Mouse (Mus musculus) limb, embryonic 15.5 days (tissue): ENCODE data around the gene Vwa7. TPM values are rescaled to one million over a fixed set of nuclear protein-coding genes. Genes with fewer than 3 reads are reported as not detected.
A peak's percentile ranks its signal among the peaks of the same experiment; 100 is the strongest.
"Not testable (repeated sequence)": the region's sequence is repeated elsewhere in the genome, so short reads cannot be mapped to it uniquely, and the experiment has no call there.

ENCODE experiments used
- ATAC-seq: fragments of 200-750 bp; cut with Nextera tagmentation; 2 replicates; pipeline ENCODE4 v1.8.0; 2017; ENCODE audit warnings: low read depth, moderate TSS enrichment; ENCODE audit not compliant: insufficient number of reproducible peaks, low FRiP score, low TSS enrichment
- H3K27ac ChIP-seq: fragments of 300-500 bp; sonication (generic); 2 replicates; pipeline ENCODE4 v1.5.1; 2015; ENCODE audit warnings: moderate library complexity, mild to moderate bottlenecking, inconsistent platforms
- H3K27me3 ChIP-seq: fragments of 300-500 bp; sonication (generic); 2 replicates; pipeline ENCODE4 v1.6.1; 2015; ENCODE audit warnings: inconsistent platforms
- H3K36me3 ChIP-seq: fragments of 300-500 bp; sonication (generic); 2 replicates; pipeline ENCODE4 v1.6.1; 2015; ENCODE audit warnings: inconsistent platforms
- H3K4me1 ChIP-seq: fragments of 300-500 bp; sonication (generic); 2 replicates; pipeline ENCODE4 v1.6.1; 2015; ENCODE audit warnings: inconsistent platforms
- H3K4me2 ChIP-seq: fragments of 300-500 bp; sonication (generic); 2 replicates; pipeline ENCODE4 v1.6.1; 2015; ENCODE audit warnings: mild to moderate bottlenecking, inconsistent platforms
- H3K4me3 ChIP-seq: fragments of 300-500 bp; sonication (generic); 2 replicates; pipeline ENCODE4 v1.5.1; 2015; ENCODE audit warnings: mild to moderate bottlenecking, inconsistent platforms
- H3K9ac ChIP-seq: fragments of 300-500 bp; sonication (generic); 2 replicates; pipeline ENCODE4 v1.6.1; 2015; ENCODE audit warnings: inconsistent platforms
- H3K9me3 ChIP-seq: fragments of 300-500 bp; sonication (generic); 2 replicates; pipeline ENCODE4 v1.6.1; 2016; ENCODE audit warnings: inconsistent platforms
- WGBS: fragments of 180-500 bp; shearing (Covaris S2); methylation state at CpG from one replicate; pipeline ENCODE4 v1.1.7; 2015; 5-methylcytosine and 5-hydroxymethylcytosine counted together
- polyA plus RNA-seq: library from polyadenylated mRNA; unstranded; fragments of >200 nt; fragmentation: Nextera tagmentation; extraction: Ambion mirVana; gene quantifications from 2 replicates; pipeline ENCODE4 v1.2.1, GENCODE M21; 2015

Vwa7 gene
- polyA plus RNA-seq, 1 experiment from 2014 or later: 0.18 TPM

DNA sequence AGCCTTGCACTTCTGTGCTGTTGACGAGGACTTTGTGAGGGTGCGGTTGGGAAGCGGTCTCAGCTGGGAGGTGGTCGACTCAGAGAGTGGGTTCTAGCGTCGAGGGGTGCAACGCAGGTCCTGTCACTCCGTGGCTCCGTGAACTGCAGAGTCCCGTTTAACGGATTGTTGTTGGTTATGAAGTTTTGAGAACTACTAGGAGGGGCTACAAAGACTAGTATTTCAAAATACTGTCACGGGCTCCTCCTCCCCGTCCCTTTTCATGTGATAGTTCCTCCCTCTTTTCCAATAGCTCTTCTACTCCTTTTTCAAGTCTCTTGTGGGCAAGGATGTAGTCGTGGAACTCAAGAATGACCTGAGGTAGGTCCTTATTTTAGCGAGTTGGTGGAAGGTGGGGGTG lies 34.1 kb upstream of the Vwa7 start:
- Histone ChIP-seq H3K27me3 (no peaks in the 10 kb centered on the region), H3K9ac (peak overlapping the region; percentile 91), H3K27ac (peak overlapping the region; percentile 100), H3K9me3 (no peaks in the 10 kb centered on the region), H3K4me2 (peak overlapping the region; percentile 83), H3K36me3 (peaks cover 19% of the 10 kb centered on the region), H3K4me3 (peak overlapping the region; percentile 87), H3K4me1 (peaks cover 21% of the 10 kb centered on the region)
- ATAC-seq: no peak
- 0% methylated on average over 15 of the region's 15 CpGs for WGBS

DNA sequence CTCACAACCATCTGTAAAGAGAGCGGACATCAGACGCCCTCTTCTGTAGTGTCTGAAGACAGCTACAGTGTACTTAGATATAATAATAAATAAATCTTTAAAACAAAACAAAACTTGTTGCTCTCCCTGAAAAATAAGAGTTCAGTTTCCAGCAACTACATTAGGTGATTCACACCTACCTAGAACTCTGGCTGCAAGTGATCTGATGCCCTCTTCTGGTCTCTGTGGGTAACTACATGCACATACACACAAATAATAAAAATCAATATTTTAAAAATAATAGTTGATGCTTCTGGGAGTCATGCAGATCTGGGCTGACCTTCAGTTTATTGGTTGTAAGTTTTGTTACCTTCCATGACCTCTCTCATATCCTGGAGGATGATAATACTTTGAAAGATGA lies 32.2 kb upstream of the Vwa7 start:
- Histone ChIP-seq H3K9me3 (no peaks in the 10 kb centered on the region), H3K4me1 (peaks cover 21% of the 10 kb centered on the region), H3K36me3 (peaks cover 24% of the 10 kb centered on the region), H3K4me3 (no peak overlapping the region), H3K27ac (no peak overlapping the region), H3K9ac (no peak overlapping the region), H3K27me3 (no peaks in the 10 kb centered on the region), H3K4me2 (no peak overlapping the region)
- 74% methylated on average over 2 of the region's 2 CpGs for WGBS
- ATAC-seq: no peak

DNA sequence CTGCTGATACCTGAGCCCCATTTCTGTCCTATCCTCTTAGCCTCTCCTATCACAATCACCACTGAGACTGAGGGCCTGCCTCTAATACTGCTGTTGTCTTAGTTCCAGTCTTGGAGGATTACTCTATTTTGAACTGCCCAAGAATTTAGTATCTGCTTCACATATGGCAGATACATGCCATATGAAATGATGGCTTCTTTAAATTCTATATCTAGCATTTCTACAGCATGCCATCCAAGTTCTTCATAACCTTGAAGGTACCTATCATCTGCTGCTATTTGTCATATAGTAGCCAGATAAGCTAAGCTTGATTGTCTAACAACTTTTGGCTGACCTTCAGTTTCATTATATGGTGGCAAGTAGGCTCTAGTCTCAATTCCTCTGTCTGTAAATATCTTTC lies 21.6 kb upstream of the Vwa7 start:
- H3K36me3 ChIP-seq: peaks cover 35% of the 10 kb centered on the region; the same call in 1 of the 2 replicates
- H3K27ac ChIP-seq: no peak overlapping the region
- no peak overlapping the region for H3K4me2 ChIP-seq
- peaks cover 11% of the 10 kb centered on the region for H3K4me1 ChIP-seq
- no peak overlapping the region for H3K9ac ChIP-seq
- no peak overlapping the region for H3K4me3 ChIP-seq
- H3K9me3 ChIP-seq: no peaks in the 10 kb centered on the region
- H3K27me3 ChIP-seq: no peaks in the 10 kb centered on the region
- ATAC-seq: no peak

DNA sequence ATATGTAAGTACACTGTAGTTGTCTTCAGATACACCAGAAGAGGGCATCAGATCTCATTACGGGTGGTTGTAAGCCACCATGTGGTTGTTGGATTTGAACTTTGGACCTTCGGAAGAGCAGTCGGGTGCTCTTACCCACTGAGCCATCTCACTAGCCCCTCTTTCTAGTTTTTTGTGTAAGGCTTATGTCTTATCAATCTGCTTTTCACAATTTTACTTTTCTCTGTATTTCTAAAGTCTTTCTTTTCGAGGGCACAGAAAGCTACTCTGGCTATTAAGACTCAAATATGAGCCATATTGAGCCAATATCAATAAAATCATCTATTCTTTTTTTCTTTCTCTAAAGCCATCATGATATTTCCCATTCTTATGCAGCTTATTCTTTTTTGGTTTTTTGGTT lies 21.2 kb upstream of the Vwa7 start:
- not testable (repeated sequence) for H3K9me3 ChIP-seq, H3K4me3 ChIP-seq, ATAC-seq, H3K27ac ChIP-seq, H3K9ac ChIP-seq, H3K27me3 ChIP-seq, H3K4me2 ChIP-seq
- Histone ChIP-seq H3K36me3 (peaks cover 35% of the 10 kb centered on the region; the same call in 1 of the 2 replicates), H3K4me1 (peaks cover 15% of the 10 kb centered on the region)
- 88% methylated on average over 4 of the region's 4 CpGs for whole genome bisulfite sequencing

DNA sequence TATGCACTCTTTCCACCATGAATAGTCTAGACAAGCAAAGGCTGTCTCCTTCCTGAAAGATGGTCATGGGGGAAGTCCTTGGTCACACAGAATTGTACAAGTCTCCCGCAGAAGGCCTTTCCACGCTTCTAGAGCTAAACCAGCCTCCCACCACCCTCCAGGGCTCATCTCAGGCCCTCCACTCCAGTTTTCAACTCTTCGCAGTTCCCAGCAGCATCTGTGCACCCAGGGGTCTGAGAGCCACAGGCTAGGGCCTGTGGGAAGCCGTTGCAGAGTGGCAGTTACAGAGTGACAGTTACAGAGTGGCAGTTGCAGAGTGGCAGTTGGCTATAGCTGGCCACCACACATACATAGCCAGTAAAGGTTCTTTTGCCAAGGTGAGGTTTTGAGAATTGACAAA lies 20.5 kb upstream of the Vwa7 start:
- not testable (repeated sequence) for H3K4me2 ChIP-seq, H3K27me3 ChIP-seq, H3K27ac ChIP-seq, H3K9me3 ChIP-seq, ATAC-seq, H3K9ac ChIP-seq, H3K4me3 ChIP-seq
- Histone ChIP-seq H3K4me1 (peaks cover 15% of the 10 kb centered on the region), H3K36me3 (peaks cover 35% of the 10 kb centered on the region; the same call in 1 of the 2 replicates)
- 95% methylated on average over 4 of the region's 4 CpGs for WGBS

DNA sequence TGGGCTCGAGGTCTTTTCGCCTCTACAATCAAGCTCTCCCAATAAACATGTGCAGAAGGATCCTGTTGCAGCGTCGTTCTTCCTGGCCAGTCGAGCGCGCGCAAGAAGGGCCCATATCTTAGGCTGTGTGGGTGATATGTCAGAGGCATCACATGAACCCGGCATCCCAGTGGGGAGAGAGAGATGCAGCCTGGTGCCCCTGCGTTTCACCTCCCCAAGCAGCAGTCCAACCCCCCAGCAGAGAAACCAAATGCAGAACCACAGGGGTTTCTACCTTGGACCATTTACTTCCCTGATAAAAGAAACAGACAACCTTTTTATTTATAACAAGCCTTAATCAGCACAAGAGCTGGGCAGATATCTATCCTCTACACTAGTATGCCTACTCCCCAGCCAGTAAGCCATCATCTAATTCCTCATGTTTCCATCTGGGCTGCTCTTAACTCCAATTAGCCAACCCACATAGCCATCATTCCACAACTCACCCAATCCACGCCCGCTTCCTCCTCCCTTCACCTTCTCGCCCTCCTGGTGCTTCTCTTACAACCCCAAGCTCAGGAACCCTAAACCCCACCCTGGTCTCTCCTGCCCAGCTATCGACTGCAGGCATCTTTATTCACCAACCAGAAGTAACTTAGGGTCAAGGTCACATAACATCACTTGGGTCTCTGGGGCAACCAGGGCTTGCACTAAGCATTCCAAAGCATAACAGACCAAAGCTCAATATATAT lies 19.8 kb upstream of the Vwa7 start:
- H3K4me3 ChIP-seq: no peak overlapping the region
- no peak for ATAC-seq
- WGBS: 92% methylated on average over 13 of the region's 14 CpGs
- H3K27me3 ChIP-seq: no peaks in the 10 kb centered on the region
- H3K4me1 ChIP-seq: peaks cover 15% of the 10 kb centered on the region
- no peak overlapping the region for H3K4me2 ChIP-seq
- H3K36me3 ChIP-seq: peaks cover 30% of the 10 kb centered on the region; the same call in 1 of the 2 replicates
- no peaks in the 10 kb centered on the region for H3K9me3 ChIP-seq
- H3K27ac ChIP-seq: no peak overlapping the region
- no peak overlapping the region for H3K9ac ChIP-seq

DNA sequence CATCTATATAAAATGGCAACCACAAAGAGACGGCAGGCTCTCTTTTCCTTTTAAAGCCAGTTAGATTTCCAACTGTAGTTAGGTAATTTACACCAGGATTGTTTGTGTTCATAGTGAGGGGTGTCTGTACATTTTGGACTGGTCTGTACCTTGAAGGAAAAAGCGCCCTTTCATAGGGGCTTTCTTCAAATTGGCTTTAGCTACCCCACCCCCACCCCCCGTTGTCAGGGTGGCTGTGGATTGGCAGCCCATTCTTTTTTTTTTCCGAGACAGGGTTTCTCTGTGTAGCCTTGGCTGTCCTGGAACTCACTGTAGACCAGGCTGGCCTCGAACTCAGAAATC lies 19.3 kb upstream of the Vwa7 start:
- Histone ChIP-seq H3K36me3 (peaks cover 25% of the 10 kb centered on the region; the same call in 1 of the 2 replicates), H3K4me3 (no peak overlapping the region), H3K4me1 (peaks cover 19% of the 10 kb centered on the region), H3K27ac (no peak overlapping the region), H3K9me3 (no peaks in the 10 kb centered on the region), H3K27me3 (no peaks in the 10 kb centered on the region), H3K9ac (no peak overlapping the region), H3K4me2 (no peak overlapping the region)
- ATAC-seq: no peak
- WGBS: 92% methylated on average over 5 of the region's 5 CpGs

DNA sequence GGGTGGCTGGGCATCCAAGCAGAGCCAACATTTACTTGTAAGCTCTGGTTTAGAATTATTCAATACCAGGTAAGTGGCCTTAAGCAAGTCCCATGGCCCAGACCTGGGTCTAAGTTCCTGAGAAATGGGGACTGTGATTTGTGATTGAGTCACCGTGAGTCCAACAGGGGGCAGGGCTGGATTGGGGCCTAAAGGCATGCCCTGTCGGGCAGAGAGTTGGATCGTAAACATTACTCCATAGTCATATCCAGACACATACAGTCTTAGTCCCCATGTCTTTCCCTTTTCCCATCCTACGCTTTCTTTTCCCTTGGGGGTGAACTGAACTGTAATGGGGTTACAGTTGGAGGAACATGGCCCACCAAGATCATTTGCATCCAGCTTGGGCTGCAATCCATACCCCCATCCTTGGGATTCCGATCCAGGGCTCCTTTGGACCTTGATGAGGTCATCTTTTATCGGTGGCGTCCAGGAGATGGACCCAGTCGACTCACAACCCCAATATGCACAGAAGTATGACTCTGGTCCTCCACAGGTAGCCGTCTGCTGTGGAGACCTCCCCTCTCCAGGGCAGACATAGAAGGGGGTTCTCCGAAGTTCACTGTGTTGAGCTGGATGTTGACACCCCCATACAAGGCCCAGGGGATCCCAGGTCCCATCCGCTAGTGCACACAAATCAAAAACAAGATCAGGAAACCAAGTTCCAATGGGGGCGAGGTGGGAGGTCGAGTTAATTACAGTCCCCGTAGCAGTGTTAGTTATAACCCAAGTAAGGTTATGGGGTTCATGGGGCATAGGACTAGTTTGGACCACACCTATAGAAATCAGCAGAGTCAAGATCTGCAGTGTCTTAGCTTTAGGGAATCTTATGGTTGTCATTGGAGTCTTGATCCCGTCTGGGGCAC lies 17.6 kb upstream of the Vwa7 start:
- Histone ChIP-seq H3K4me1 (peaks cover 33% of the 10 kb centered on the region), H3K36me3 (peaks cover 24% of the 10 kb centered on the region; the same call in 1 of the 2 replicates), H3K4me3 (peak overlapping the region; percentile 93), H3K9me3 (no peaks in the 10 kb centered on the region), H3K27me3 (no peaks in the 10 kb centered on the region), H3K9ac (0 out of 2 replicates have a peak overlapping the region, but pooled peaks have one; percentile 28), H3K27ac (no peak overlapping the region), H3K4me2 (peak overlapping the region; percentile 95; the same call in 1 of the 2 replicates)
- 87% methylated on average over 15 of the region's 15 CpGs for WGBS
- ATAC-seq: no peak

DNA sequence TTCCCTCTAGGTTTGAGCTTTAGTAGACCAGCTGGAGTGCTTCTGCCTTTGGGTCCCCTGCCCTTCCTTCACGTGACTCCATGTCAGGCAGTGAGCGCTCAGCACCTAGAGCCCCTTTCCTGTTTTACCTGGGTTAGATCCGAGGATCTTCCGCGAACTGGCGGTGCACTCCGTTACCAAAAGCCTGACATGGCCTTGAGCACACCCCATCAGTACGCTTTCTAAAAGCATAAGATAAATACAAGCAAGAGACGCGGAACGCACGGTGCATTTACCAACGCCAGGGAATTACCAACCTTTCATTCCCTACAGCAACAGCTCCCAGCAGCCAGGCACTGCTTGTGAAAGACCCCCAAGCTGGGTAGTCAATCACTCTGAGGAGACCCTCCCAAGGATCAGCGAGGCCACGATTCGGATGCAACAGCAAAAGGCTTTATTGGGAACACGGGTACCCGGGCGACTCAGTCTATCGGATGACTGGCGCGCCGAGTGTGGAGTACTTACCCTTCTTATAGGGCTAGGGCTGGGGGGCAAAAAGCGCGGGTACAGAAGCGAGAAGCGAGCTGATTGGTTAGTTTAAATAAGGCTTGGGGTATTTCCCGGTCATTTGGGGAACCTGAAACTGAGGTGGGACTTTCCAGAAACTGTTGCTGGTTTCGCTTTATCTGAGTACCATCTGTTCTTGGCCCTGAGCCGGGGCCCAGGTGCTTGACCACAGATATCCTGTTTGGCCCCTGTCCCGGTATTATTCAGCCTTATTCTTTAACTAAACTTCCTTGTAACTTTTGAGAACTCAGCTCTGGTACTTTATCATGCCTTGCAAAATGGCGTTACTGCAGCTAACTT lies 16.3 kb upstream of the Vwa7 start:
- Histone ChIP-seq H3K9ac (peak overlapping the region; percentile 94), H3K4me1 (peaks cover 33% of the 10 kb centered on the region), H3K27ac (peak overlapping the region; percentile 99), H3K4me3 (peak overlapping the region; percentile 93), H3K4me2 (peak overlapping the region; percentile 95), H3K36me3 (peaks cover 36% of the 10 kb centered on the region)
- not testable (repeated sequence) for H3K9me3 ChIP-seq, ATAC-seq, H3K27me3 ChIP-seq
- WGBS: 19% methylated on average over 30 of the region's 32 CpGs

DNA sequence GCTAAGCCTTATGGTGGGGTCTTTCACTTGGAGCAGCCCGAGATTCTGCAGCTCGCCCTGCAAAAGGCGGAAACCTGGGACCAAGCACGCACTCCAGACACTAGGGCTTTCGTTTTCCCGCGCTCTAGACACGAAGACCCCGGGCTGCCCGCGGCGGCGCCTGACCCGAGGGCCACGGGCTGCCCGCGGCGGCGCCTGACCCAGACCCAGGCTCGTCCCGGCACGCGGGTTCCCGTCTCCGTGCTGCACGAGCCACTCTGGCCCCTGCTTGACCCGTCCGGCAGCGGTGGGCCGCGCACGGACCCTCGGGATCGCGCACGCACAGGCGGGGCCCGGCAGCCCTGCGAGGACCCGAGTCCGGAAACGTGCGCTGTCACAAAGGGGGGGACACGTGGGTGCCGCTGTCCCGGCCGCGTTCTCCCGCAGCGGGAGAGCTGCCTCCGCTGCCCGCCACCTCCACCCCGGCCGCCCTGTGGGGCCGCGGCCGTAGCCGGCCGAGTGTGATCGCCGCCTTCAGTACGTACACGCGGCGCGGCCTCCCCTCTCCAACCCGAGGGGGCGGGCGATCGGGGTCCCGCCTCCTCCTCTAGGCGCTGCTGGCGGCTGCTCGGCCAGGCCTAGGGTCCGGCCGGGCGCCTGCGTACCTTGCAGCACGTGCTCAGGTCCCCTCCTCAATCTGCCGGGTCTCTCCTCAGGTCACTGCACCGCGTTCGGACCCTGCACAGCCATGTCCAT lies 15.5 kb upstream of the Vwa7 start, which contains the start of gene Vars:
Vars (plus strand) TSS at position 271 of the 735 bp plus-strand sequence.
- Histone ChIP-seq H3K27me3 (no peaks in the 10 kb centered on the region), H3K9me3 (no peaks in the 10 kb centered on the region), H3K4me2 (peak within 1 kb of the TSS; percentile 95), H3K27ac (peak within 1 kb of the TSS; percentile 99), H3K4me3 (peak within 1 kb of the TSS; percentile 93), H3K36me3 (peaks cover 44% of the 10 kb centered on the region), H3K4me1 (peaks cover 33% of the 10 kb centered on the region), H3K9ac (peak within 1 kb of the TSS; percentile 94)
- under 1% methylated on average over 83 of the region's 83 CpGs for WGBS
- ATAC-seq: peak; percentile 87
